Mouse (Mus musculus): ENCODE measurements at regions not wholly inside any gene's neighbourhood (a gene's known extent, or its start where the extent isn't known, plus 50 kb on each side); places are given as distances from the start of the nearest gene placed in this dataset.

- no peak for DNase-seq (ENCODE audit: low read depth)
These were observed 103.2 kb downstream of the Vegfa start for GRCm38 (mm10) chr17:45928903-45929477.

- no peak for DNase-seq (ENCODE audit: low read depth)
These were observed 104.2 kb downstream of the Vegfa start for GRCm38 (mm10) chr17:45928013-45928412.

- no peak for DNase-seq (ENCODE audit: low read depth)
These were observed 106.3 kb downstream of the Vegfa start for GRCm38 (mm10) chr17:45925845-45926244.

- no peak for DNase-seq (ENCODE audit: low read depth)
These were observed 107.6 kb downstream of the Vegfa start for GRCm38 (mm10) chr17:45924595-45924994.

- no peak for DNase-seq (ENCODE audit: low read depth)
These were observed 108.9 kb downstream of the Vegfa start for GRCm38 (mm10) chr17:45923217-45923730.

- no peak for DNase-seq (ENCODE audit: low read depth)
These were observed 114.5 kb downstream of the Vegfa start for GRCm38 (mm10) chr17:45917647-45918046.

- DNase-seq (ENCODE audit: low read depth): no peak
These were observed 115.2 kb downstream of the Vegfa start for GRCm38 (mm10) chr17:45916937-45917336.

GRCm38 (mm10) chr17:45914706-45915240 is 117.4 kb downstream of the Vegfa start:
- DNase-seq (ENCODE audit: low read depth): no peak

- no peak for DNase-seq (ENCODE audit: low read depth)
These were observed 117.9 kb downstream of the Vegfa start for GRCm38 (mm10) chr17:45914237-45914636.

- no peak for DNase-seq (ENCODE audit: low read depth)
These were observed 118.5 kb downstream of the Vegfa start for GRCm38 (mm10) chr17:45913671-45914070.

- no peak for DNase-seq (ENCODE audit: low read depth)
These were observed 120.0 kb downstream of the Vegfa start for GRCm38 (mm10) chr17:45912165-45912564.

- no peak for DNase-seq (ENCODE audit: low read depth)
These were observed 120.9 kb downstream of the Vegfa start for GRCm38 (mm10) chr17:45911201-45911731.

GRCm38 (mm10) chr17:45910245-45910644 is 121.9 kb downstream of the Vegfa start:
- DNase-seq (ENCODE audit: low read depth): no peak

GRCm38 (mm10) chr17:45907587-45907986 is 124.6 kb downstream of the Vegfa start:
- no peak for DNase-seq (ENCODE audit: low read depth)

GRCm38 (mm10) chr17:45905596-45905995 is 126.6 kb downstream of the Vegfa start:
- DNase-seq (ENCODE audit: low read depth): peak; percentile 23

GRCm38 (mm10) chr17:45904251-45904650 is 127.9 kb downstream of the Vegfa start:
- DNase-seq (ENCODE audit: low read depth): no peak

- no peak for DNase-seq (ENCODE audit: low read depth)
These were observed 128.9 kb downstream of the Vegfa start for GRCm38 (mm10) chr17:45903294-45903693.

GRCm38 (mm10) chr17:45902668-45903067 is 129.5 kb downstream of the Vegfa start:
- DNase-seq (ENCODE audit: low read depth): no peak

- DNase-seq (ENCODE audit: low read depth): no peak
These were observed 135.3 kb downstream of the Vegfa start for GRCm38 (mm10) chr17:45896922-45897302.

- peak; percentile 46 for DNase-seq (ENCODE audit: low read depth)
These were observed 135.8 kb downstream of the Vegfa start for GRCm38 (mm10) chr17:45896142-45896921.

- peak; percentile 61 for DNase-seq (ENCODE audit: low read depth)
These were observed 138.0 kb downstream of the Vegfa start for GRCm38 (mm10) chr17:45894166-45894565.

GRCm38 (mm10) chr17:45893698-45894097 is 138.5 kb downstream of the Vegfa start:
- DNase-seq (ENCODE audit: low read depth): peak; percentile 94

- peak; percentile 85 for DNase-seq (ENCODE audit: low read depth)
These were observed 139.1 kb downstream of the Vegfa start for GRCm38 (mm10) chr17:45893094-45893493.

Measured in NIH3T3 (cell line).